10 mouse cellular contexts compared by ENCODE assay signal in genomic region chr12:31184217-31184975, GRCm38 (mm10). TPM values are rescaled to one million over a fixed set of nuclear protein-coding genes. Genes with fewer than 3 reads are reported as not detected.
DNase-seq lines count a peak whose midpoint lies in the region; ATAC-seq and TF ChIP-seq lines count a peak whose summit lies in the region.
"Had no signal": no experiment of that assay in that cellular context is flagged by ENCODE, and none has a peak within 500 bp of the region (broad histone marks: within the 10 kb centered on the region; RNA-seq: fewer than 3 reads in every experiment).

No protein-coding gene starts in this region.

- no peak overlapping the region for H3K27ac ChIP-seq in liver, adult 2 months (replicated peaks; ENCODE audit: insufficient read depth, low read depth, low read length)
- H3K27ac ChIP-seq in liver, embryonic 11.5 days (ENCODE audit: low read depth, low read length) = no peak overlapping the region
- H3K27ac ChIP-seq in intestine, postnatal 0 days (ENCODE audit: low read depth, low read length) = peak overlapping the region; percentile 51
- H3K27ac ChIP-seq in stomach, embryonic 16.5 days (ENCODE audit: low read length) = peak overlapping the region; percentile 84

- peak; percentile 4 for DNase-seq in liver, adult 2 months (ENCODE audit: extremely low read depth, low read depth, low spot score)
- DNase-seq in liver, embryonic 11.5 days (ENCODE audit: low spot score) = no peak
- DNase-seq in gastrocnemius, postnatal 14 days = peak; percentile 71
- DNase-seq in B cell, adult 2 months = no peak
- DNase-seq in cerebellum, adult 9-10 months = no peak

- no peaks in the 10 kb centered on the region for H3K79me2 ChIP-seq in liver, adult 2 months (ENCODE audit: control insufficient read depth, insufficient read depth, low read length)

- 75% methylated on average over 11 of the region's 11 CpGs for WGBS in liver, adult 2 months
- WGBS in liver, embryonic 11.5 days = 65% methylated on average over 11 of the region's 11 CpGs
- WGBS in intestine, postnatal 0 days = 49% methylated on average over 11 of the region's 11 CpGs
- WGBS in stomach, embryonic 16.5 days = 37% methylated on average over 11 of the region's 11 CpGs

- ATAC-seq in liver, embryonic 11.5 days (replicated peaks; ENCODE audit: low FRiP score) = no peak
- no peak for ATAC-seq in intestine, postnatal 0 days
- ATAC-seq in stomach, embryonic 16.5 days (ENCODE audit: insufficient read depth, low FRiP score) = peak; percentile 75
- no peak for ATAC-seq in megakaryocyte progenitor cell, adult 5-6 weeks (replicated peaks; ENCODE audit: poor library complexity)

- H3K27me3 ChIP-seq in liver, adult 2 months (ENCODE audit: control insufficient read depth, insufficient read depth, low read length) = no peaks in the 10 kb centered on the region
- no peaks in the 10 kb centered on the region for H3K27me3 ChIP-seq in liver, embryonic 11.5 days (replicated peaks; ENCODE audit: control insufficient read depth, insufficient read depth, low read length)
- H3K27me3 ChIP-seq in intestine, postnatal 0 days (replicated peaks; ENCODE audit: control insufficient read depth, insufficient read depth, low read length) = no peaks in the 10 kb centered on the region
- no peaks in the 10 kb centered on the region for H3K27me3 ChIP-seq in stomach, embryonic 16.5 days (ENCODE audit: control insufficient read depth, insufficient read depth, low read length)

- H3K9ac ChIP-seq in liver, adult 2 months (ENCODE audit: low read depth, low read length) = no peak overlapping the region
- no peak overlapping the region for H3K9ac ChIP-seq in liver, embryonic 11.5 days (ENCODE audit: low read depth, low read length)
- no peak overlapping the region for H3K9ac ChIP-seq in intestine, postnatal 0 days (ENCODE audit: low read depth, low read length)
- H3K9ac ChIP-seq in stomach, embryonic 16.5 days (ENCODE audit: low read length) = 0 out of 2 replicates have a peak overlapping the region, but pooled peaks have one; percentile 18

- H3K4me2 ChIP-seq in liver, embryonic 11.5 days = no peak overlapping the region
- no peak overlapping the region for H3K4me2 ChIP-seq in intestine, postnatal 0 days (replicated peaks; ENCODE audit: low read depth)
- 0 out of 2 replicates have a peak overlapping the region, but pooled peaks have one; percentile 13 for H3K4me2 ChIP-seq in stomach, embryonic 16.5 days (ENCODE audit: low read depth, low read length)

- H3K4me3 ChIP-seq in liver, adult 2 months (ENCODE audit: insufficient read depth, low read depth, low read length) = no peak overlapping the region
- no peak overlapping the region for H3K4me3 ChIP-seq in liver, embryonic 11.5 days (ENCODE audit: low read depth, low read length)
- H3K4me3 ChIP-seq in intestine, postnatal 0 days (ENCODE audit: low read depth, low read length) = no peak overlapping the region
- H3K4me3 ChIP-seq in stomach, embryonic 16.5 days (replicated peaks; ENCODE audit: low read length) = no peak overlapping the region
- H3K4me3 ChIP-seq: myocyte had no signal

- intact Hi-C loops in gastrocnemius, postnatal 14 days (cut with DNase I; ENCODE audit: low total_unique reads) = loop anchor here (10.0 kb wide), 1 partner anchor 80 kb away; the partner anchor contains the start of gene Lamb1

- no peaks in the 10 kb centered on the region for H3K36me3 ChIP-seq in liver, adult 2 months (ENCODE audit: control insufficient read depth, insufficient read depth, low read length)
- no peaks in the 10 kb centered on the region for H3K36me3 ChIP-seq in liver, embryonic 11.5 days (ENCODE audit: control insufficient read depth, insufficient read depth, low read length)
- H3K36me3 ChIP-seq in intestine, postnatal 0 days (ENCODE audit: control insufficient read depth, insufficient read depth) = no peaks in the 10 kb centered on the region
- H3K36me3 ChIP-seq in stomach, embryonic 16.5 days (ENCODE audit: control insufficient read depth, insufficient read depth, low read length) = no peaks in the 10 kb centered on the region

- no peaks in the 10 kb centered on the region for H3K4me1 ChIP-seq in liver, adult 2 months (ENCODE audit: control insufficient read depth, insufficient read depth, low read length)
- no peaks in the 10 kb centered on the region for H3K4me1 ChIP-seq in liver, embryonic 11.5 days (replicated peaks; ENCODE audit: control insufficient read depth, insufficient read depth, low read length)
- H3K4me1 ChIP-seq in intestine, postnatal 0 days (replicated peaks; ENCODE audit: control insufficient read depth, insufficient read depth, low read length) = no peaks in the 10 kb centered on the region
- peaks cover 29% of the 10 kb centered on the region for H3K4me1 ChIP-seq in stomach, embryonic 16.5 days (ENCODE audit: control insufficient read depth, insufficient read depth, low read length)

- H3K9me3 ChIP-seq in liver, embryonic 11.5 days (ENCODE audit: control insufficient read depth, low read length) = no peaks in the 10 kb centered on the region
- no peaks in the 10 kb centered on the region for H3K9me3 ChIP-seq in intestine, postnatal 0 days (ENCODE audit: control insufficient read depth)
- H3K9me3 ChIP-seq in stomach, embryonic 16.5 days (replicated peaks; ENCODE audit: control insufficient read depth, low read length) = no peaks in the 10 kb centered on the region

- TF ChIP-seq POLR2A in liver, adult 2 months (IDR thresholded peaks at IDR 0.05; ENCODE audit: extremely low read depth, insufficient read depth, low read length) = no peak

- no peak for TF ChIP-seq CTCF in liver, adult 2 months (IDR thresholded peaks at IDR 0.05; ENCODE audit: low read depth, low read length)
- TF ChIP-seq CTCF in intestine, postnatal 0 days (IDR thresholded peaks at IDR 0.05; ENCODE audit: low read depth) = no peak

RNA-seq across cellular contexts. Expression of gene Gm6993, which starts 56.2 kb away (rescaled TPM):
- total RNA-seq in liver, adult 2 months (2014; rRNA removed) = not detected in 2 replicates
- not detected in 2 replicates for polyA plus RNA-seq in liver, adult 2 months (2012; rRNA removed)
- polyA plus RNA-seq in liver, embryonic 11.5 days (2014; fragmentation: Nextera tagmentation; extraction: Ambion mirVana) = not detected in 2 replicates
- not detected for total RNA-seq in gastrocnemius, postnatal 14 days (2021)
- not detected in 2 replicates for polyA plus RNA-seq in intestine, postnatal 0 days (2015; fragmentation: Nextera tagmentation; extraction: Ambion mirVana)
- polyA plus RNA-seq in stomach, embryonic 16.5 days (2015; fragmentation: Nextera tagmentation; extraction: Ambion mirVana) = not detected in 2 replicates
- not detected in 2 replicates for total RNA-seq in megakaryocyte progenitor cell, adult 5-6 weeks (2015)
- not detected in 2 replicates for total RNA-seq in megakaryocyte progenitor cell, adult 5-6 weeks (2017)
- total RNA-seq: MEL had no signal
- polyA plus RNA-seq: myocyte had no signal

Comparison
In these comparisons a context has a peak if more than half of its experiments do, and no peak if none do; other contexts are left out.
1. DNase-seq: peak in liver, adult 2 months (single experiment) and gastrocnemius, postnatal 14 days (single experiment); none in liver, embryonic 11.5 days (single experiment), B cell, adult 2 months (0 of 2) and cerebellum, adult 9-10 months (single experiment).
2. H3K27ac ChIP-seq: peak in intestine, postnatal 0 days (single experiment) and stomach, embryonic 16.5 days (single experiment); none in liver, adult 2 months (single experiment) and liver, embryonic 11.5 days (single experiment).